Mouse (Mus musculus) right cerebral cortex, adult 2 months (tissue): Measurements from ENCODE around the gene Itih4.

ENCODE experiments used
- DNase-seq, 2 experiments: peaks; one replicate each; pipeline ENCODE4 v3.0.0; 2021 to 2022; ENCODE audit warnings: low spot score in 2 of 2

Itih4 gene

DNA sequence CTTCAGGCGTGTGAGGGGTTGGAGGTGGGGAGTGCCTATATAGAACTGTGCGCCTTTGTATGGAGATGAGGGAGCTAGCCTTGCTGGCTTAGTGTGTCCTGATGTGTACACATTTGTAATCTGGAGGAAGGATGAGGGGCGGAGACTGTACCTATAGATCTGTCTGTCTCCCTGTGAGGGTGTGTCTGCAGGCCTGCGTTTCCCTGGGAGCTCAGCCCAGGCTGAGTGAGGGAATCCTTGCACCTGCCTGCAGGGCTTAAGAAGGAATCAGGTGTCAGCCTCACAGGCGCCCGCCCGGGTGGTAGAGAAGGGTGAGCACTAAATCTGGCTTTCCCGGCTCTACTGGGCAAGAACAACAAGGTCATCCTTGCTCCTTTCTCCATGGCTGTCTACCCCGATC, 6.5 kb upstream of the Itih4 start:
- no peak for DNase-seq

DNA sequence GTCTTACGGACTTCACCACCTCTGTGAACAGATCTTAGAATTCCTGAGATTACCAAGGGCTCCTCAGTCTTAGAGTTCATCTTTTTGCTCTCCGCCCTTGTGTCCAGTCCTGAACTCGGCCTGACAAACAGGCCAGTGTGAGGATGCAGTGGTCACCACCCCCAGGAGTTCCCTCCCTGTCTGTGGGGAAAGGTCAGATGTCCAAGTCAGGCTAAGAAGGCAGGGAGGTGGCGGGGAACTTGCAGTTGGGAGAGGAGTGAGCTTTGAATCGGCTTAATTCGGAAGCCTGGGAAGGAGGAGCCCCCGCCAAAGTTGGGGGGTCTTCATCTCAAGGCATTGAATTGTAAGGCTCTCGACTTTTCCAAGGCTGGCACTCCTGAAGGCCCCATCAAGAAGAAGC, 6.0 kb upstream of the Itih4 start:
- DNase-seq = no peak

DNA sequence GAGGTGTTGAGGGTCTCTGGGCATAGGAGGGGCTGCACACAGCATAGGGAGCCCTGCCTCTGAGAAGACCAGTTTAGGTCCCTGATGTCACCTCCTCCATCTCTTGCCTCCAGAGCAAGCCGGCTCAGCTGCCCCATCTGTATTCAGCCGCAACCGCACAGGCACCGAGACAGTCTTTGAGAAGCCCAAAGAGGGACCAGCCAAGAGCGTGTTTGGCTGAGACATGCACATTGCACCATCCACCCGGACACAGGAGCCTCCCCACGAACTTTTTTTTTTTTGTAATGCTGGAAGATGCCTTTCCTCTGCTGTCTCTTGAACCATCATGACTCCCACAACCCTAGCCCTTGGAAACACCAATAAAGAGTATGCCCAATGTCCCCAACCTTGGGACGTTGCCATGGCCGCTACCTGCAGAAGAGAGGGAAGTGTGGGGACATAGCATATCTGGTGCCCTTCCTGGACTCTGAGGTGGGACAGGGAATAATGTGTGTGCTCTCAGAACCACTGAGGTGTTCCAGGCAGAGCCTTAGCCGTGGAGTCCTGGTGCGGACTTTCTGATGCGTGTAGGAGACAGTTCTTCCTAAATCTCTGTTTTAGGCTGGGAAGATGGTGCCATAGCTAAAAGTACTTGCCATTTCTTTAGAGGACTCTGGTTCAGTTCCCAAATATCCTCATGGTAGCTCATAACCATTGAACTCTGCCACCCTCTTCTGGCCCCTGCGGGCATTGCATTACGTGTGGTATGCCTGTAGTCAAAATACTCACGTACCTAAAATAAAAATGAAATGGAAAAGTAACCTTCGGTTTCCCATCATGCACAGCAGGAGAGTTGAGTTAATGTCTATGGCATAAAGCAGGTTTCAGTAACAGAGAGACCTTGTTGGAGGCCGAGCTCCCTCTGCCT, 5.2 kb upstream of the Itih4 start:
- peak; percentile 53 to 67 for DNase-seq

DNA sequence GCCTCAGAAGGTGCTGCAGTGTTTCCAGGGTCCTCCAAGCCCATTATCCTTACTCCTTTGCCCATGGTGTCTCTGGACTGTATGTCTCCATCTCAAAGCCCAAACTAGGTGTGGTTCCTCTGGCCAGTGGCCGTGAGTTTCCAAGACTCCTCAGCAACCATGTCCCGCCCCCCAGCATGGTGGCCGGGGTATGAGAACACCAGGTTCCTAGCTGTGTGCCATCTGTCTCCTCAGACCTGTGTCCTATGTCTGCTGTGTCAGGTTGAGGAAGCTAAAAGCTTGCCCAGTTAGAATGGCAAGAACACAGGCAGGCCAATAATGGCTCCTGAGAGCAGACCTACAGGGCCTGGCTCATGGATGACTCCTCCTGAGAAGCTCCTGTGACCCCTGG, 4.6 kb upstream of the Itih4 start:
- no peak for DNase-seq

DNA sequence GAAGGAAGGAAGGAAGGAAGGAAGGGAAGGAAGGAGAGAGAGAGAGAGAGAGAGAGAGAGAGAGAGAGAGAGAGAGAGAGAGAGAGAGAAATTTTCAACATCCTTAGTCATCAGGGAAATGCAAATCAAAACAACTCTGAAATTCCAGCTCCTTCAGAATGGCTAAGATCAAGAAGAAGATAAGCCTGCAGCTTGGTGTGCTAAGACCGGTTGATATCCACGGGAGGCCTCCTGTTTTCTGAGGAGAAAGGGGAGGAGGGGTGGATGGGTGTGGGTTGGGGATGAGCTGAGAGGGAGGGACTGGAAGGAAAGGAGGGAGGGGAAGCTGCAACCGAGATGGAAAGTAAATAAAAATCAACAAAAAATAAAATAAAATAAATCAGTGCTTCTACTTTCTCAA, 978 bp upstream of the Itih4 start:
- DNase-seq = no peak

DNA sequence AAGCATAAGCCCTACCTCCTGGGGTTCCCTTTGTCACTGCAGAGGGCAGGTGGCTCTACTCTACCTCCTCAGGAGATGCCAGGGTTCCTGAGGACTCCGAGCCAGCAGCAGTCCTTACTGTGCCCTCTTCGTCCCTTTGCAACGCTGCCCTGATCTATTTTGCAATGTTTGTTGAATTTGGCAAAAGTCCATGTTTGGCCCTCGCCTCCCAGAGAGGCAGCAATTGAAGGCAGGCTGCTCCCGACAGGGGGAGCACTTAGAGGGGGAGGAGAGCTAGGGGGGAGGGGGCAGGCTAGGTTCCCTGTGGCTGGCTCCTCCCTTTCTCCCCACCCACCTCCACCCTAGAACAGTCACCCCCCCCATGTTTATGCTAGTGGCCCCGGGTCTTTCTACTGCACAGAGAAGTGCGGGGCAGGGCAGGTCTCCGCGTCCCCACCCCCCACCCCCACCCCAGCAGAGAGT, 2.0 kb downstream of the Itih4 start:
- no peak for DNase-seq

DNA sequence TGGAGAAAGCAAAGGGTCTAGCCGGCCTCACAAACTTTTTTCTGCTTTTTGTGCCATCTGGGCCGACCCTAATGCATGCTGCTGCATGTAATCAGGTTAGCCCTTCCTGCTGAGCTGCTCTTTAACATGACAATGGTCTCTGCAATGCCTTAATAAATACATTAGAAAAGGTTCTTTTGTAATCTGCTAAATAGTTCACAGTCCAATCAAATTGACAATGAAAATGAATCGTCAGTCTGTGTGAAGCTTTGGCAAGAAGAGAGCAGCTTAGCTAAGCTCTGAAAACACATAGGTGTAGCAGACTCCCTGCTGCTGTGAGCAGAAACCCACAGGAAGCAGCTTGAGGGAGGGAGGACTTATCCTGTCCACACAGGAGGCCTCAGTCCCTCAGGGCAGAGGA, 13.7 kb downstream of the Itih4 start:
- no peak for DNase-seq

DNA sequence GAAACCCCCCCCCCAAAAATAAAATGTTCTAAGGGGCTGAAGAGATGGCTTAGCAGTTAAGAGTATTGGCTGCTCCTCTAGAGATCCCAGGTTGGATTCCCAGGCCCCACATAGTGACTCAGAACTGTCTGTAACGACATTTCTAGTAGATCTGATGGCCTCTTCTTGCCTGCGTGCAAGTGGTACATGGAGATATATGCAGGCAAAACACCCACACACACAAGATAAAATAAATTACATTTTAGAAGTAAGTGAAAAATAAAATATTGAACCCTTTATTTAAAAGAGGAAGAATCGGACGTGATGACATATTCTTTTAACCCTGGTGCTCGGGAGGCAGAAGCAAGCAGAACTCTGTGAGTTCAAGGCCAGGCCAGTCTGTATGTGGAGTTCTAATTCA, 16.4 kb downstream of the Itih4 start:
- DNase-seq = no peak

DNA sequence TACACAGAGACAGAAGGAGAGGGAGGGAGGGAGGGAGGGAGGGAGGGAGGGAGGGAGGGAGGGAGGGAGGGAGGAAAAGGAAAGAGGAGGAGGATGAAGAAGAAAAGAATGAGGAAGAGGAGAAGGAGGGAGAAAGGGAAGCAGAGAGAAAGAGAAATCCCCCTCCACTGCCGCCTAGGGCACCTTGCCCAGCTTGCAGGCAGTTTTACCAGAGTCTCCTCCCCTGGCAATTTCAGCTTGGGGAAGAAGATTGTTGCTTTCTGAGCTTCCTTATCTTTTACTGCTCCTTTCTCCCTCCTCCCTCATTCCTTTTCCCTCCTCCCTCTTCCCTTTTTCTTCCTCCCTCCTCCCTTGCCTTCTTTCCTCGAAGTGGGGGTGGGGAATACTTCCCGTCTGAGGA, 16.8 kb downstream of the Itih4 start:
- DNase-seq = no peak

DNA sequence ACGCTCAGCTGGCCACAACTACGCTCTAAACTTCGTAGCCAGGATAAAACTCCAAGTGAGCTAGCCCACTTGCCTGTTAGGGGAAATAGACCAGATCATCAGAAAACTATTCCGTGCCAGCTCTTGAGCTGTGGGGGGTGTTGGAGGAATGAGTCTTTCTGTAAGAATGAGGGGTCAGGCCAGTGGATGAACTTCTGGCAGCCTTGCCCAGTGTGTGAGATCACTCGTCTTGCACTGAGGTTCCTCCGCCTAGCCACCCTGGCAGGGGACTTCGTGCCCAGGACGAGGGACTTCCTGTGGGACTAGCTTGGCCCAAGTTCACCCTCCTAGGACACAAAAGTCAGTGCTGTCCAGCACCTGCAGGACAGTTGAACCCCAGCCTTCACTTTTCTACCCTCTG, 18.0 kb downstream of the Itih4 start:
- no peak for DNase-seq

DNA sequence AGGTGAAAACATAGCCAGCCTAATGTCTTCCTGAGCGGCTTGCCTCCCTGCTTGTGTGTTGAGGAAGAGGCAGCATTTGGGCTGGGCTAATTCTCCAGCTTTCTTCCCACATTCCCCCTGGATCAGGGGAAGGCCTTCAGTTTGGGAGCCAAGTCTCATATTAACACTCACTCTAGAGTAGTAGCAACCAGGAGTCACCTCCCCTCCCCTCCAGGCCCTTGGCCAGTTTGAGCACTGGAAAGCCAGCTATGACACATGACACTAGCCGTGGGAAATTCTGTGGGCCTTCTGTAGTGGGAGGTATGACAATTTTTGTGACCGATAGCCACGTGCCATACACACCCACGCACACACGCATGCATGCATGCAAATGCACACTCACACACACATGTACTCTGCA, 19.7 kb downstream of the Itih4 start:
- no peak for DNase-seq

DNA sequence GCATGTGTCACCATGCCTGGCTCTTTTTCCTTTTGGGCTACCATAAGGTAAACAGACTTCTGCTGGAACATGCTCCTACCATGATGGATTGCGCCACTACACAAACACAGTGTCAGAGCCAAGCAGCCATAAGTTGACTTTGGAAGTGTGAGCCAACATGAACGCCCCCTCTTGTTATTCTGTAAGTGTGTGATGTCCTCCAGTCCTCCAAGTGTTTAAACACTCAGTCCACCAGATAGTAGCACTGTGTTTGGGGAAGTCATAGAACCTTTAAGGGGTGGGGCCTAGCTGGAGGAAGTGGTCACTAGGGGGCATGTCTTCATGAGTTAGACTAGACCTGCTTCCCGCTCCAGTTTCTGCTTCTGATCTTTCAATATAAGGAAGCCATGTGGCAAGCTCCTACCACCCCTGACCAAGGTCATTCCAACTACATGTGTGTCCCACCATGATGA, 21.6 kb downstream of the Itih4 start:
- no peak for DNase-seq

DNA sequence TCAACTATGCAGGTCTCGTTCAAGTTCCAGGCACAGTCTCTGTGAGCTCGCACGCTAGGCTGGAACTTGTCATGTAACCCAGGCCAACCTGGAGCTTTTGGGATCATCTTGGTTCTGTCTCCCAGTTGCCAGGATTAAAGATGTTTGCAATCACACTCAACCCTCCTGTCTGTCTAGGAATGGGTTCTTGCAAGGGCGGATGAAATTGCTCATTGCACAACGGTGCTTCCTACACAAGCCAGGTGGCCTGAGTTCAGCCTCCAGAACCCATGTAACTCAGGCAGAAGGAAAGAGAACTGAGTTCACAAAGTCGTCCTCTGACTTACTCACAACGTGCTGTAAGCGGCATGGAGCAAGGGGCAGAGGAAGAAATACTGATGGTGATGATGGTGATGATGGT, 24.9 kb downstream of the Itih4 start:
- no peak for DNase-seq

DNA sequence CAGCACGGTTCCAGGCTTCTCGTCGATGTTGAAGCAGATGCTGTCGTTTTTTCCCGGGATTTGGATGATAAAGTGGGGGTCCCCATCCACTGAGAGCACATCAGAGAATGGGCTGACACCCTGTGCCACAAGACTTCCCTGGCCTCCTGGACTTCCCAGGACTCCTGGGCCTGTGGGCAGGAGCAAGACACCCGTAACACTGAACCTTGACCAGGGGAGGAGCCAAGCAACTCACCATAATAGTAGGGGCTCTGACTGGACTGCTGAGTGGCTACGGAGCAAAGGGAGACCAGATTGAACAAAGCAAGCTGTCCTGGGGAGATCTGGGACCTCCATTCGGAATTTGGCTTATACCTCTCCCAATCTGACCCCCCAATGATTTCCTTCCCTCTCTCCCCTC, 26.4 kb downstream of the Itih4 start:
- DNase-seq = no peak

DNA sequence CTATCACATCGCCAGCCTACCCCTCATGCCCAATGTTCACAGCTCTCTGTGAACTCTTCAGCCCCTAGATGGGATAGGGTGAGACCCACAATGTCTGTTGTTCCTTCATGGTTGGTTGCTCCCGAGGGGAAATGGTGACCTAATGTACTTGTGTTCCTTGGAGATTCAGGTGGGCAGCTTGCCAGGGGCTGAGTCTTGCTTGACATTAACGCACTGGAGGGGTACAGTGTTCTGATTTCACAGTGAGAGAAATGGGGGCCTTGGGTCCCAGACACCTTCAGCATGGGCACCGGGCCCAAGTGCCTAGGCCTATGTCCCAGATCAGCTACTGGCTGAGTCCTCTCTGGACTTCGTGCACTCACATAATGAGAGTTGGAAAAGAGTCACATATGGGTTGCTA, 27.1 kb downstream of the Itih4 start:
- no peak for DNase-seq

DNA sequence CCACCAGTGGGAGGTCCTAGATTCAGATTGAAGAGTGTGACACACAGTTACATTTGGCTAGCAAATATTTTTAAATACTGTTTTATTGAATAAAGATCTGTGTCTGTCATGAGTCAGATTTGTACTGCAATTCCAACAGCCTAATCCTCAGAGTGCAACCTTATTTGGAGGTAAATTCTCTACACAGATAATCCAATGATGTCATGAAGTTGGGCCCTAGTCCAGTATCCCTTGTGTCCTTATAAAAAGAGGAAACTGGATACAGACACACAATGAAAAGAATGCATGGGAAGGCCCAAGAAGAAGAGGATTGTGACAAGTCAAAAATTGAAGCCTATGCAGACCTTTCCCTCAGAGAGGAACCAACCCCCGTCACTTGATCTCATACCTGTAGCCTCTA, 30.2 kb downstream of the Itih4 start:
- no peak for DNase-seq

DNA sequence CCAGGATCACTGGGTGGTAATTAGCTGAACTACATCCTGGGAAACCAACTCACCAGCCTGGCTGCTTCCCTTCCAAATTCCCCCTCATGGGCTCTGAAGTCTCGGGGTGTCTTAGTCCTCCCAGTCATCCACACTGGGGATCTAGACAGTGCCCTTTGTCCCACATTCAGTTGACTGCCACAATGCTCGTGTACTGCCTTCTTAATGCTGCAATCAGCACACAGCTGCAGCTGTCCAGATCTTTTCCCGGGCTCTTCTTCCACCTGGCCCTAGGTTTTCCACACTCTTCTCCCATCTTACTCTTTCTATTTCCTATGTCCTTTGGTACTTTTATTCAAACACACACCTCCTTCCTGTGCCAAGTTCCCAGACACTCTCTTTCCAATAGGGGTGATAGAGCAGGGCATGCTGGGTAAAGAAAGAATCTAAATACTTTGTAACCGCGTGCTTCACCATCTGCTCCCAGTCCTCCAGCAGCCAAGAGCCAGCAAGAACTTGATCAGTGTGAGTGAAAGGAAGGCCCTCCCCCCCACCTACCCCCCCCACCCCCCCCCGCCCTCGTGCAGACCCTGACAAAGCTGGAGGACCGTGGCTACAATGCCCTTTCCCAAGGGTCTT, 35.9 kb downstream of the Itih4 start:
- DNase-seq = no peak

DNA sequence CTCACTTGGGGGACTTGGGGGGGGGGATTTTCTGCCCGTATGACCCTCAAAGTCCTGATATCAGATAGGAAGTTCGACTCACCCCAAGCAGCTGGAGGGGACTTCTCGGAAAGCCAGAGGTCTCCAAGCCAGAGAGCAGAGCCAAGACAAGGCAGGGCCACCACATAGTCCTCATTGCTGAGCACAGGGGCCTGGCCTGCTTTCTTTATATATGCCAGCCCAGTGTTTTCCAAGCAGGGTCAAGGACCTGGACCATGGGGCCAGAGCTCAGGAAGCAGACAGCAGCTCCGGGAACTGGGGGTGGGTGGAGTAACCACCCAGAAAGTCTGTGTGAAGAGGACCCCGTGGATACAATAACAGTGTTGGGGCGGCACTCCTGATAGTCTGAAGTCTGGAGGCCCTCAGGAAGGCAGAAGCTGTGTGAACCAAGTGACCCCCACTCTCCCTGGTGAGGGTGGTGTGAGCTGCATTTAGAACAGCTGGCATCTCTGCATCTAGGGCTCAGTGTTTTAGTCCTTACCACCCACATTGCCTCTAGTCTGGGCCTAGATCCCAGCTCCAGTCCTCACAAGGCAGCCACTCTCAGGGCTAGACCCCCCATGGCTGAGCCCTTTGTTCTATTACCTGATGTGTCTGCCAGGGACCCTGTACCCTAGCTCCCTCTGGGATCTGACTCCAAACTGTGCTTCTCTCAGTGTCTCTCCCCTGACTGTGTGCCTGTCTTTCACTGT, 37.3 kb downstream of the Itih4 start, which contains the start of gene Itih3:
Gene Itih3 (minus strand): TSS at position 386 of the 731 bp plus-strand sequence.
- peak; percentile 9 to 39 for DNase-seq

DNA sequence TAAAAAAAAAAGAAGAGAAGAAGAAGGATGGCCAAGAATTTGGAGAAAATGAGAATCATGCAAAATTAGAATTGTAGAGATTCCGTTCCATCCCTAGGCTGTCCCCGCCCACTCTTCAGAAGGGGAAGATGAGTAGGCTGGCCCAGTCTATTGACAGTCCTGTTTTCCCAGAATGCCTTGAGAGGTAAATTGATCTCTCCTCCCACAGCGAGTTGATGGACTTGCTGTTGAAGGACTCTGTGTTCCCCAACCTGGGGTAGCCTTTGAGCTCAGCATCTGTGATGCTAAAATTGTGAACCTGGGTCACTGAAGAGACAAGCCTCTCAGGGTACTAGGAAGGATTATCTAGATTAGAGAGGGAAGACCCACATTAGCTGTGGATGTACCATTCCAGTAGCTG, 39.2 kb downstream of the Itih4 start:
- DNase-seq = no peak

DNA sequence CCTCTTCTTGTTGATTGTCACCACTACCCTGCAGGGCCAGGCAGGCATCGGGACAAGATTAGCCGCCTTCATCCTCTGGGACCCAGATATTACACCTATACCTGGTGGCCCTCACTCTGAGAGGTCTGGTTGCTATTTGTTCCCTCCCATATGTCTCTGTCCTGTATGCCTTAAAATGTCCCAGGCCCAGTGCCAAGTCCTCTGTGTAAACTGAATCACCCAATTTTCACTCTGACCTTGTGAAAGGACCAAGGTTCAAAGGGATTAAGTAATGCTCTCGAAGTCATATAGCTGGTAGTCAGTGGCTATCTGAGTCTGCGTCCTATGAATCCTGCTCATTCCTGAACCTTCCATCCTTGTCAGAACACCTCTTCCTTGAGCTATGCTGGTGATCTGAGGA, 44.1 kb downstream of the Itih4 start:
- DNase-seq = no peak

DNA sequence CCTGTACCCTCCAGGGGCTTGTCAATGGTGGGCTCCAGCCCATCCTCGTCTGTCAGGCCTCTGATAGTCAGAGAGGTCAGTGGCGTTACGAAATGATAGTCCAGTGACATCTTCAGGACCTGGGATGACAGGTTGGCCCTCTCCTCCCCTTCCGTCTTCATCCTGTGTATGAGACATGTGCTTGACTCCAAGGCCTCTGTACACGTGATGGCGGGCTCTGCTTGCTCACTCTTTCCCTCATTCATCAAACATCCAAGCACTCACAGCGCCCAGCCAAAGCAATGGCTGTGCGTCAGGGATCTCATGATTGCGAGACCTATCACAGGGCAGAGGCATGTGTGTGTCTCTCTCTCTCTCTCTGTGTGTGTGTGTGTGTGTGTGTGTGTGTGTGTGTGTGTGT, 47.1 kb downstream of the Itih4 start:
- no peak for DNase-seq

DNA sequence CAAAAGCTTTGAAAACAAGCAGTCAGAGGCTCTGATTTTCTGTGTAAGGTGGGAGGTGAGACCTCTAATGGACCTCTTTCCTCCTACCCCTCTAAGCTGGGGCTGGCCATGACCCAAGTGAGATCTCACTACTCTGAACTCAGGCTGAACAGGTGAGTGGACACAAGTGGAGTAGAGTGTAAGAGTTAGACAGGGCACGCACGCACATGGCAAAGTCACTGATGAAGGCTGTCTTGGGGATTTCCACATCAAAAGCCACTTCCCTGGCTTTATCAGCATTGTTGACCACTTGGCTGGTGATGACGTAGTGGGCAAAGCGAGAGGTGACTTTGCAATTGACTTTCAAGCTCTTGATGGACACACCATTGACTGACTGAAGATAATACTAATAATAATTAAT, 56.0 kb downstream of the Itih4 start:
- DNase-seq = no peak

DNA sequence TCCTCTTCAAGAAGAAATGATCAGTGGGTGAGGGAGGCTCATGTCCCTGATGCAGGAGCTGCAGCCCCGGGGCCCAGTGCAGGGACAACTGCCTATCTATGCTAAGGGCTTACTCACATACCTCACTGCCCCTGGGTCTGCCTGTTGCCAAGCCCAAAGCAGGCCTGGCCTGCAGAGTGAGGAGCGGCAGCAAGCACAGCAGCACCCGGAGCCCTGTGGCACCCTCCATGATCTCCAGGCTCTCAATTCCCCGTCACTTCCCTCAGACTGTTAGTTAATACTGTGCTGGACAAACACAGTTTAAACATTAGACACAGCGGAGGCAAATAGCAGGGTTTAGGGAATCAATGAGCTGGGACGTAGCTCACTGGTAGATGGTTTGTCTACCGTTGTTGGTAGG, 56.8 kb downstream of the Itih4 start, which contains the start of gene Itih1:
Gene Itih1 (minus strand): TSS at position 252 of the 400 bp plus-strand sequence.
- no peak for DNase-seq
